Mouse (Mus musculus): ENCODE measurements at regions not wholly inside any gene's neighbourhood (a gene's known extent, or its start where the extent isn't known, plus 50 kb on each side); places are given as distances from the start of the nearest gene placed in this dataset.
"Not testable (repeated sequence)": the region's sequence is repeated elsewhere in the genome, so short reads cannot be mapped to it uniquely, and the experiment has no call there.

- Histone ChIP-seq H3K9ac (replicated peaks) (no peak overlapping the region), H3K4me2 (replicated peaks) (no peak overlapping the region), H3K4me1 (no peaks in the 10 kb centered on the region), H3K27me3 (no peaks in the 10 kb centered on the region), H3K4me3 (no peak overlapping the region), H3K27ac (replicated peaks) (no peak overlapping the region), H3K36me3 (no peaks in the 10 kb centered on the region), H3K9me3 (no peaks in the 10 kb centered on the region)
- no peak for ATAC-seq (replicated peaks)
These were observed 547.7 kb upstream of the Zfp960 start for GRCm38 (mm10) chr17:16516173-16516572.

GRCm38 (mm10) chr17:16493951-16494350 is 570.0 kb upstream of the Zfp960 start:
- no peaks in the 10 kb centered on the region for H3K27me3 ChIP-seq
- H3K4me3 ChIP-seq = no peak overlapping the region
- H3K4me1 ChIP-seq = no peaks in the 10 kb centered on the region
- no peak overlapping the region for H3K4me2 ChIP-seq (replicated peaks)
- H3K27ac ChIP-seq (replicated peaks) = no peak overlapping the region
- H3K9ac ChIP-seq (replicated peaks) = no peak overlapping the region
- no peaks in the 10 kb centered on the region for H3K36me3 ChIP-seq
- peak; percentile 55 for ATAC-seq (replicated peaks)
- WGBS = 37% methylated on average over 5 of the region's 5 CpGs
- H3K9me3 ChIP-seq = no peaks in the 10 kb centered on the region

- no peaks in the 10 kb centered on the region for H3K4me1 ChIP-seq
- ATAC-seq (replicated peaks) = peak; percentile 89
- WGBS = 14% methylated on average over 2 of the region's 2 CpGs
- no peaks in the 10 kb centered on the region for H3K27me3 ChIP-seq
- no peaks in the 10 kb centered on the region for H3K36me3 ChIP-seq
- H3K4me3 ChIP-seq = no peak overlapping the region
- no peak overlapping the region for H3K9ac ChIP-seq (replicated peaks)
- no peak overlapping the region for H3K27ac ChIP-seq (replicated peaks)
- H3K9me3 ChIP-seq = no peaks in the 10 kb centered on the region
- no peak overlapping the region for H3K4me2 ChIP-seq (replicated peaks)
These were observed 570.4 kb upstream of the Zfp960 start for GRCm38 (mm10) chr17:16493546-16493945.

GRCm38 (mm10) chr17:16492551-16492950 is 571.4 kb upstream of the Zfp960 start:
- H3K27me3 ChIP-seq = no peaks in the 10 kb centered on the region
- no peak overlapping the region for H3K4me3 ChIP-seq
- WGBS = 87% methylated on average over 4 of the region's 4 CpGs
- no peak for ATAC-seq (replicated peaks)
- no peaks in the 10 kb centered on the region for H3K9me3 ChIP-seq
- no peaks in the 10 kb centered on the region for H3K4me1 ChIP-seq
- H3K4me2 ChIP-seq (replicated peaks) = no peak overlapping the region
- no peaks in the 10 kb centered on the region for H3K36me3 ChIP-seq
- no peak overlapping the region for H3K27ac ChIP-seq (replicated peaks)
- no peak overlapping the region for H3K9ac ChIP-seq (replicated peaks)

- Histone ChIP-seq H3K27ac (replicated peaks) (no peak overlapping the region), H3K4me2 (replicated peaks) (no peak overlapping the region), H3K9ac (replicated peaks) (no peak overlapping the region), H3K36me3 (no peaks in the 10 kb centered on the region), H3K9me3 (no peaks in the 10 kb centered on the region), H3K4me1 (no peaks in the 10 kb centered on the region), H3K27me3 (no peaks in the 10 kb centered on the region), H3K4me3 (no peak overlapping the region)
- WGBS = 90% methylated on average over 5 of the region's 5 CpGs
- no peak for ATAC-seq (replicated peaks)
These were observed 577.6 kb upstream of the Zfp960 start for GRCm38 (mm10) chr17:16486355-16486754.

GRCm38 (mm10) chr17:16483976-16484375 is 579.9 kb upstream of the Zfp960 start:
- no peaks in the 10 kb centered on the region for H3K4me1 ChIP-seq

GRCm38 (mm10) chr17:16481722-16482121 is 582.2 kb upstream of the Zfp960 start:
- H3K9ac ChIP-seq (replicated peaks) = no peak overlapping the region
- no peaks in the 10 kb centered on the region for H3K36me3 ChIP-seq
- H3K27me3 ChIP-seq = no peaks in the 10 kb centered on the region
- no peaks in the 10 kb centered on the region for H3K4me1 ChIP-seq
- H3K9me3 ChIP-seq = no peaks in the 10 kb centered on the region
- H3K4me3 ChIP-seq = no peak overlapping the region
- H3K4me2 ChIP-seq (replicated peaks) = no peak overlapping the region
- no peak overlapping the region for H3K27ac ChIP-seq (replicated peaks)
- 89% methylated on average over 3 of the region's 3 CpGs for WGBS
- ATAC-seq (replicated peaks) = no peak

More at GRCm38 (mm10) chr17:16483976-16484375, 579.9 kb upstream of the Zfp960 start:
- H3K9ac ChIP-seq (replicated peaks) = no peak overlapping the region
- no peaks in the 10 kb centered on the region for H3K9me3 ChIP-seq
- H3K36me3 ChIP-seq = no peaks in the 10 kb centered on the region
- H3K4me2 ChIP-seq (replicated peaks) = no peak overlapping the region
- H3K27ac ChIP-seq (replicated peaks) = no peak overlapping the region
- no peak for ATAC-seq (replicated peaks)
- 86% methylated on average over 2 of the region's 2 CpGs for WGBS
- no peaks in the 10 kb centered on the region for H3K27me3 ChIP-seq
- no peak overlapping the region for H3K4me3 ChIP-seq

- WGBS = 87% methylated on average over 1 of the region's 1 CpGs
- no peak for ATAC-seq (replicated peaks)
- Histone ChIP-seq H3K4me2 (replicated peaks) (no peak overlapping the region), H3K4me1 (no peaks in the 10 kb centered on the region), H3K9me3 (no peaks in the 10 kb centered on the region), H3K36me3 (no peaks in the 10 kb centered on the region), H3K27ac (replicated peaks) (no peak overlapping the region), H3K27me3 (no peaks in the 10 kb centered on the region), H3K4me3 (no peak overlapping the region), H3K9ac (replicated peaks) (no peak overlapping the region)
These were observed 583.3 kb upstream of the Zfp960 start for GRCm38 (mm10) chr17:16480579-16480978.

GRCm38 (mm10) chr17:16461208-16461607 is 602.7 kb upstream of the Zfp960 start:
- no peak for ATAC-seq (replicated peaks)
- Histone ChIP-seq H3K36me3 (no peaks in the 10 kb centered on the region), H3K27me3 (no peaks in the 10 kb centered on the region), H3K27ac (replicated peaks) (no peak overlapping the region), H3K4me2 (replicated peaks) (no peak overlapping the region), H3K9me3 (no peaks in the 10 kb centered on the region), H3K9ac (replicated peaks) (no peak overlapping the region), H3K4me1 (no peaks in the 10 kb centered on the region), H3K4me3 (no peak overlapping the region)

- no peaks in the 10 kb centered on the region for H3K27me3 ChIP-seq
- no peak for ATAC-seq (replicated peaks)
- WGBS = 21% methylated on average over 3 of the region's 3 CpGs
- no peaks in the 10 kb centered on the region for H3K9me3 ChIP-seq
- no peaks in the 10 kb centered on the region for H3K4me1 ChIP-seq
- H3K36me3 ChIP-seq = no peaks in the 10 kb centered on the region
- H3K4me3 ChIP-seq = no peak overlapping the region
- H3K27ac ChIP-seq (replicated peaks) = no peak overlapping the region
- no peak overlapping the region for H3K9ac ChIP-seq (replicated peaks)
- no peak overlapping the region for H3K4me2 ChIP-seq (replicated peaks)
These were observed 610.8 kb upstream of the Zfp960 start for GRCm38 (mm10) chr17:16453098-16453497.

GRCm38 (mm10) chr17:16444562-16444961 is 613.7 kb upstream of the Rgmb start:
- Histone ChIP-seq H3K27ac (replicated peaks) (0 out of 2 replicates have a peak overlapping the region, but pooled peaks have one; percentile 29), H3K36me3 (no peaks in the 10 kb centered on the region), H3K4me2 (replicated peaks) (no peak overlapping the region), H3K4me1 (peaks cover 5% of the 10 kb centered on the region; the same call in 1 of the 2 replicates), H3K9ac (replicated peaks) (no peak overlapping the region), H3K27me3 (no peaks in the 10 kb centered on the region), H3K4me3 (no peak overlapping the region), H3K9me3 (no peaks in the 10 kb centered on the region)
- ATAC-seq (replicated peaks) = peak; percentile 89
- WGBS = 23% methylated on average over 3 of the region's 3 CpGs

GRCm38 (mm10) chr17:16395193-16395612 is 564.4 kb upstream of the Rgmb start:
- H3K27ac ChIP-seq (replicated peaks) = no peak overlapping the region
- no peaks in the 10 kb centered on the region for H3K9me3 ChIP-seq
- H3K4me2 ChIP-seq (replicated peaks) = no peak overlapping the region
- no peak overlapping the region for H3K4me3 ChIP-seq
- no peaks in the 10 kb centered on the region for H3K27me3 ChIP-seq
- no peak overlapping the region for H3K9ac ChIP-seq (replicated peaks)
- no peak for ATAC-seq (replicated peaks)
- H3K4me1 ChIP-seq = no peaks in the 10 kb centered on the region
- no peaks in the 10 kb centered on the region for H3K36me3 ChIP-seq

GRCm38 (mm10) chr17:16374855-16375221 is 544.0 kb upstream of the Rgmb start:
- H3K9ac ChIP-seq (replicated peaks); H3K4me3 ChIP-seq; H3K4me2 ChIP-seq (replicated peaks); ATAC-seq (replicated peaks); H3K27ac ChIP-seq (replicated peaks); H3K27me3 ChIP-seq; H3K36me3 ChIP-seq; H3K4me1 ChIP-seq; H3K9me3 ChIP-seq: not testable (repeated sequence)
- 81% methylated on average over 2 of the region's 2 CpGs for WGBS
